Mouse (Mus musculus): ENCODE results near the gene Galnt2. TPM values are rescaled to one million over a fixed set of nuclear protein-coding genes. Genes with fewer than 3 reads are reported as not detected.

Gene Galnt2
- 77.9 and 80.9 TPM in 2 replicates for polyA plus RNA-seq (2016; fragmentation: Nextera tagmentation; extraction: Ambion mirVana)

GRCm38 (mm10) chr8:124231176-124231484 lies at the start of gene Galnt2:
TSS of gene Galnt2 (plus strand) at chr8:124231391.
- Histone ChIP-seq H3K9me3 (replicated peaks) (no peaks in the 10 kb centered on the region), H3K4me3 (peak within 1 kb of the TSS; percentile 88), H3K27me3 (replicated peaks) (no peaks in the 10 kb centered on the region), H3K27ac (ENCODE audit: poor library complexity, severe bottlenecking) (peak within 1 kb of the TSS; percentile 87), H3K4me1 (replicated peaks) (peaks cover 43% of the 10 kb centered on the region), H3K36me3 (no peaks in the 10 kb centered on the region), H3K4me2 (peak within 1 kb of the TSS; percentile 85), H3K9ac (peak within 1 kb of the TSS; percentile 93)
- 9% methylated on average over 53 of the region's 53 CpGs for WGBS
- ATAC-seq (ENCODE audit: insufficient number of reproducible peaks, low FRiP score): peak; percentile 89

- no peak overlapping the region for H3K9ac ChIP-seq
- H3K4me2 ChIP-seq: no peak overlapping the region
- no peaks in the 10 kb centered on the region for H3K9me3 ChIP-seq (replicated peaks)
- H3K27me3 ChIP-seq (replicated peaks): peaks cover 40% of the 10 kb centered on the region
- peak overlapping the region; percentile 72 for H3K27ac ChIP-seq (ENCODE audit: poor library complexity, severe bottlenecking)
- ATAC-seq (ENCODE audit: insufficient number of reproducible peaks, low FRiP score): peak; percentile 46
- WGBS: 70% methylated on average over 5 of the region's 5 CpGs
- H3K4me1 ChIP-seq (replicated peaks): peaks cover 41% of the 10 kb centered on the region
- H3K36me3 ChIP-seq: no peaks in the 10 kb centered on the region
- H3K4me3 ChIP-seq: no peak overlapping the region
Observed at GRCm38 (mm10) chr8:124181751-124182150, 49.4 kb upstream of the Galnt2 start.

- ATAC-seq (ENCODE audit: insufficient number of reproducible peaks, low FRiP score): peak; percentile 90
- H3K4me2 ChIP-seq: no peak overlapping the region
- peak overlapping the region; percentile 72 for H3K27ac ChIP-seq (ENCODE audit: poor library complexity, severe bottlenecking)
- H3K4me3 ChIP-seq: no peak overlapping the region
- no peaks in the 10 kb centered on the region for H3K36me3 ChIP-seq
- peaks cover 41% of the 10 kb centered on the region for H3K4me1 ChIP-seq (replicated peaks)
- no peaks in the 10 kb centered on the region for H3K9me3 ChIP-seq (replicated peaks)
- peaks cover 42% of the 10 kb centered on the region for H3K27me3 ChIP-seq (replicated peaks)
- 32% methylated on average over 13 of the region's 13 CpGs for WGBS
- no peak overlapping the region for H3K9ac ChIP-seq
Observed at GRCm38 (mm10) chr8:124182224-124182623, 49.0 kb upstream of the Galnt2 start.

GRCm38 (mm10) chr8:124184078-124184477 lies 47.1 kb upstream of the Galnt2 start:
- H3K4me1 ChIP-seq (replicated peaks): peaks cover 41% of the 10 kb centered on the region
- no peak for ATAC-seq (ENCODE audit: insufficient number of reproducible peaks, low FRiP score)
- no peak overlapping the region for H3K27ac ChIP-seq (ENCODE audit: poor library complexity, severe bottlenecking)
- H3K36me3 ChIP-seq: no peaks in the 10 kb centered on the region
- H3K9me3 ChIP-seq (replicated peaks): no peaks in the 10 kb centered on the region
- peaks cover 35% of the 10 kb centered on the region for H3K27me3 ChIP-seq (replicated peaks)
- WGBS: 47% methylated on average over 3 of the region's 3 CpGs
- no peak overlapping the region for H3K4me3 ChIP-seq
- H3K4me2 ChIP-seq: no peak overlapping the region
- no peak overlapping the region for H3K9ac ChIP-seq

GRCm38 (mm10) chr8:124184507-124184906 lies 46.7 kb upstream of the Galnt2 start:
- 42% methylated on average over 2 of the region's 2 CpGs for WGBS
- no peak for ATAC-seq (ENCODE audit: insufficient number of reproducible peaks, low FRiP score)
- Histone ChIP-seq H3K9ac (no peak overlapping the region; the same call in 1 of the 2 replicates), H3K4me2 (no peak overlapping the region), H3K36me3 (no peaks in the 10 kb centered on the region), H3K4me3 (no peak overlapping the region), H3K9me3 (replicated peaks) (no peaks in the 10 kb centered on the region), H3K27me3 (replicated peaks) (peaks cover 35% of the 10 kb centered on the region), H3K4me1 (replicated peaks) (peaks cover 41% of the 10 kb centered on the region), H3K27ac (ENCODE audit: poor library complexity, severe bottlenecking) (no peak overlapping the region)

GRCm38 (mm10) chr8:124185081-124185480 lies 46.1 kb upstream of the Galnt2 start:
- Histone ChIP-seq H3K4me2 (no peak overlapping the region), H3K4me1 (replicated peaks) (peaks cover 41% of the 10 kb centered on the region), H3K9ac (no peak overlapping the region; the same call in 1 of the 2 replicates), H3K36me3 (no peaks in the 10 kb centered on the region), H3K9me3 (replicated peaks) (no peaks in the 10 kb centered on the region), H3K4me3 (no peak overlapping the region), H3K27ac (ENCODE audit: poor library complexity, severe bottlenecking) (no peak overlapping the region), H3K27me3 (replicated peaks) (peaks cover 29% of the 10 kb centered on the region)
- ATAC-seq (ENCODE audit: insufficient number of reproducible peaks, low FRiP score): no peak
- WGBS: 88% methylated on average over 6 of the region's 6 CpGs

GRCm38 (mm10) chr8:124190388-124190787 lies 40.8 kb upstream of the Galnt2 start:
- WGBS: 76% methylated on average over 7 of the region's 7 CpGs

GRCm38 (mm10) chr8:124192242-124192641 lies 38.9 kb upstream of the Galnt2 start:
- Histone ChIP-seq H3K9ac (no peak overlapping the region), H3K9me3 (replicated peaks) (no peaks in the 10 kb centered on the region), H3K27me3 (replicated peaks) (peaks cover 56% of the 10 kb centered on the region), H3K4me3 (no peak overlapping the region), H3K4me1 (replicated peaks) (peaks cover 8% of the 10 kb centered on the region; the same call in 1 of the 2 replicates), H3K4me2 (no peak overlapping the region), H3K36me3 (no peaks in the 10 kb centered on the region), H3K27ac (ENCODE audit: poor library complexity, severe bottlenecking) (no peak overlapping the region)
- WGBS: 80% methylated on average over 4 of the region's 4 CpGs
- no peak for ATAC-seq (ENCODE audit: insufficient number of reproducible peaks, low FRiP score)

More at GRCm38 (mm10) chr8:124190388-124190787, 40.8 kb upstream of the Galnt2 start:
- no peaks in the 10 kb centered on the region for H3K9me3 ChIP-seq (replicated peaks)
- H3K4me1 ChIP-seq (replicated peaks): no peaks in the 10 kb centered on the region
- no peak overlapping the region for H3K9ac ChIP-seq
- no peaks in the 10 kb centered on the region for H3K36me3 ChIP-seq
- H3K4me3 ChIP-seq: no peak overlapping the region
- no peak for ATAC-seq (ENCODE audit: insufficient number of reproducible peaks, low FRiP score)
- H3K27ac ChIP-seq (ENCODE audit: poor library complexity, severe bottlenecking): no peak overlapping the region
- H3K4me2 ChIP-seq: no peak overlapping the region
- H3K27me3 ChIP-seq (replicated peaks): peaks cover 51% of the 10 kb centered on the region

- Histone ChIP-seq H3K27ac (ENCODE audit: poor library complexity, severe bottlenecking) (no peak overlapping the region), H3K4me2 (no peak overlapping the region), H3K4me3 (no peak overlapping the region), H3K27me3 (replicated peaks) (peaks cover 64% of the 10 kb centered on the region), H3K36me3 (no peaks in the 10 kb centered on the region), H3K9ac (no peak overlapping the region), H3K4me1 (replicated peaks) (peaks cover 8% of the 10 kb centered on the region; the same call in 1 of the 2 replicates), H3K9me3 (replicated peaks) (no peaks in the 10 kb centered on the region)
- WGBS: 81% methylated on average over 10 of the region's 10 CpGs
- no peak for ATAC-seq (ENCODE audit: insufficient number of reproducible peaks, low FRiP score)
Observed at GRCm38 (mm10) chr8:124192976-124193375, 38.2 kb upstream of the Galnt2 start.

- Histone ChIP-seq H3K4me2 (no peak overlapping the region), H3K9ac (no peak overlapping the region), H3K9me3 (replicated peaks) (no peaks in the 10 kb centered on the region), H3K27me3 (replicated peaks) (peaks cover 67% of the 10 kb centered on the region), H3K4me1 (replicated peaks) (peaks cover 8% of the 10 kb centered on the region; the same call in 1 of the 2 replicates), H3K36me3 (no peaks in the 10 kb centered on the region), H3K4me3 (no peak overlapping the region), H3K27ac (ENCODE audit: poor library complexity, severe bottlenecking) (no peak overlapping the region)
- ATAC-seq (ENCODE audit: insufficient number of reproducible peaks, low FRiP score): no peak
- WGBS: 85% methylated on average over 5 of the region's 5 CpGs
Observed at GRCm38 (mm10) chr8:124193992-124194391, 37.2 kb upstream of the Galnt2 start.

GRCm38 (mm10) chr8:124196195-124196594 lies 35.0 kb upstream of the Galnt2 start:
- H3K27ac ChIP-seq (ENCODE audit: poor library complexity, severe bottlenecking): no peak overlapping the region
- no peak for ATAC-seq (ENCODE audit: insufficient number of reproducible peaks, low FRiP score)
- peaks cover 65% of the 10 kb centered on the region for H3K27me3 ChIP-seq (replicated peaks)
- WGBS: 53% methylated on average over 5 of the region's 5 CpGs
- no peaks in the 10 kb centered on the region for H3K9me3 ChIP-seq (replicated peaks)
- no peak overlapping the region for H3K4me3 ChIP-seq
- peaks cover 8% of the 10 kb centered on the region; the same call in 1 of the 2 replicates for H3K4me1 ChIP-seq (replicated peaks)
- H3K4me2 ChIP-seq: no peak overlapping the region
- H3K36me3 ChIP-seq: no peaks in the 10 kb centered on the region
- H3K9ac ChIP-seq: no peak overlapping the region

- Histone ChIP-seq H3K27ac (ENCODE audit: poor library complexity, severe bottlenecking) (no peak overlapping the region), H3K27me3 (replicated peaks) (peaks cover 62% of the 10 kb centered on the region), H3K36me3 (no peaks in the 10 kb centered on the region), H3K4me1 (replicated peaks) (peaks cover 8% of the 10 kb centered on the region; the same call in 1 of the 2 replicates), H3K9ac (no peak overlapping the region), H3K4me2 (no peak overlapping the region), H3K4me3 (no peak overlapping the region), H3K9me3 (replicated peaks) (no peaks in the 10 kb centered on the region)
- 60% methylated on average over 5 of the region's 5 CpGs for WGBS
- no peak for ATAC-seq (ENCODE audit: insufficient number of reproducible peaks, low FRiP score)
Observed at GRCm38 (mm10) chr8:124196797-124197196, 34.4 kb upstream of the Galnt2 start.
